Mouse (Mus musculus) hindbrain, embryonic 14.5 days (tissue): Measurements from ENCODE around the gene Ccdc189. TPM values are rescaled to one million over a fixed set of nuclear protein-coding genes. Genes with fewer than 3 reads are reported as not detected.

ENCODE experiments used
- ATAC-seq: fragments of 200-750 bp; cut with Nextera tagmentation; 2 replicates; pipeline ENCODE4 v1.8.0; 2017; ENCODE audit warnings: moderate number of reproducible peaks, mild to moderate bottlenecking, moderate TSS enrichment, moderate library complexity; ENCODE audit not compliant: low FRiP score
- DNase-seq: peaks from one replicate; pipeline ENCODE4 v3.0.0-alpha.2; 2015; ENCODE audit warnings: low spot score
- H3K27ac ChIP-seq: fragments of 300-500 bp; sonication (generic); 2 replicates; pipeline ENCODE4 v1.5.1; 2014; ENCODE audit warnings: mild to moderate bottlenecking, moderate library complexity
- H3K27me3 ChIP-seq: fragments of 300-500 bp; sonication (generic); 2 replicates; pipeline ENCODE4 v1.6.1; 2014; ENCODE audit warnings: mild to moderate bottlenecking, low read length, mixed read lengths; ENCODE audit not compliant: control insufficient read depth, insufficient read depth
- H3K36me3 ChIP-seq: fragments of 300-500 bp; sonication (generic); replicated peaks from 2 replicates; pipeline ENCODE4 v1.6.1; 2014; ENCODE audit not compliant: control insufficient read depth, insufficient read depth
- H3K4me1 ChIP-seq: fragments of 300-500 bp; sonication (generic); replicated peaks from 2 replicates; pipeline ENCODE4 v1.6.1; 2014; ENCODE audit warnings: antibody characterized with exemption, low read length, mixed read lengths; ENCODE audit not compliant: control insufficient read depth, insufficient read depth
- H3K4me2 ChIP-seq: fragments of 300-500 bp; sonication (generic); replicated peaks from 2 replicates; pipeline ENCODE4 v1.6.1; 2014; ENCODE audit warnings: mild to moderate bottlenecking, moderate library complexity
- H3K4me3 ChIP-seq: fragments of 300-500 bp; sonication (generic); replicated peaks from 2 replicates; pipeline ENCODE4 v1.5.1; 2014; ENCODE audit warnings: mild to moderate bottlenecking, low read length
- H3K9ac ChIP-seq: fragments of 300-500 bp; sonication (generic); 2 replicates; pipeline ENCODE4 v1.6.1; 2014
- H3K9me3 ChIP-seq: fragments of 300-500 bp; sonication (generic); 2 replicates; pipeline ENCODE4 v1.6.1; 2016; ENCODE audit warnings: low read length; ENCODE audit not compliant: control insufficient read depth
- WGBS: fragments of 180-500 bp; shearing (Covaris S2); extraction: QIAGEN DNeasy Blood & Tissue Kit; methylation state at CpG from one replicate; pipeline ENCODE4 v1.1.7; 2014; 5-methylcytosine and 5-hydroxymethylcytosine counted together
- polyA plus RNA-seq: library from polyadenylated mRNA; unstranded; fragments of >200 nt; fragmentation: Nextera tagmentation; extraction: Ambion mirVana; gene quantifications from 2 replicates; pipeline ENCODE4 v1.2.1, GENCODE M21; 2014

Gene Ccdc189
- polyA plus RNA-seq, 1 experiment from 2014 or later, result 9.8 TPM

DNA sequence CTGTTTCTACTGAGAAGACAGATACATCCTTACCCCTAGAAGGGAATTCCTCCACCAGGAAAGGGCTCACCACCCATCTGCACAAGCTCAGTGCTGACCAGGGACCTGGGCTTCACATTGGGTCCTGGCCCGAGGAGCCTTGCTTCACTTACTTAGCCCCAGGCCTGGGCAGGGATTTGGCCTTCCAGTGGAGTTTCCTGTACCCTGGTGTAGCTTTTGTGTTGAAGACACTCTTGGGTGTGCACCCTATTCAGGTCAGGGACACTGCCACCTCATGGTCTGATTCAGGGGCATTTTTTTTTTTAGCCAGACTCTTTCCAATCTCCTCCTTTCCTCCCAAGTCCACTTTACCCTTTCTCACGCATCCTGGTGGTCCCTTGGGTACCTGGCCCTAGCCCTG, 14.5 kb upstream of the Ccdc189 start:
- ATAC-seq (no peak), DNase-seq (no peak)
- H3K9ac ChIP-seq, result no peak overlapping the region
- H3K4me3 ChIP-seq, result no peak overlapping the region
- 89% methylated on average over 2 of the region's 2 CpGs for WGBS
- no peak overlapping the region for H3K27ac ChIP-seq
- H3K27me3 ChIP-seq, result no peaks in the 10 kb centered on the region
- no peak overlapping the region for H3K4me2 ChIP-seq
- H3K9me3 ChIP-seq, result no peaks in the 10 kb centered on the region
- H3K36me3 ChIP-seq, result peaks cover 98% of the 10 kb centered on the region
- no peaks in the 10 kb centered on the region for H3K4me1 ChIP-seq

DNA sequence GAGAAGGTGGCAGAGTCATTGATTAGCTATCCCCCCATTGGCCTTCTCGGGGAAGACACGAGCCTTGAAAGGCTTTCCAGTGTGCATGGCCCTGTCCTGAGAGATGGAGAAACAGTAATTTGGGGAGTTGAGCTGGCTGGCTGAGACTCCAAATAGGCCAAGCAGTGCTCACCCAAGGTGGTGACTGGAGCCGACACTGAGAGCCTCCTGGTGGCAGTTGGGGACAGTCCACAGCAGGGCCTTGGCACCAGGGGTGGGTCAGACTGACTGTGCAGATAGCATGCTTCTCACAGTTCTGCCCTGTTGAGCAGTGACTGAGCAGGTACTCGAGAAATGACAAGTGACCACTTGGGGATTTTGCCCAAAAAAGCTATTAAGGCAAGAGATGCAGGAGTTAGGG, 13.3 kb upstream of the Ccdc189 start:
- DNase-seq (no peak), ATAC-seq (no peak)
- H3K36me3 ChIP-seq, result peaks cover 98% of the 10 kb centered on the region
- no peaks in the 10 kb centered on the region for H3K4me1 ChIP-seq
- no peaks in the 10 kb centered on the region for H3K27me3 ChIP-seq
- H3K27ac ChIP-seq, result no peak overlapping the region
- H3K4me3 ChIP-seq, result no peak overlapping the region
- H3K9ac ChIP-seq, result no peak overlapping the region
- no peaks in the 10 kb centered on the region for H3K9me3 ChIP-seq
- 89% methylated on average over 4 of the region's 4 CpGs for WGBS
- no peak overlapping the region for H3K4me2 ChIP-seq

DNA sequence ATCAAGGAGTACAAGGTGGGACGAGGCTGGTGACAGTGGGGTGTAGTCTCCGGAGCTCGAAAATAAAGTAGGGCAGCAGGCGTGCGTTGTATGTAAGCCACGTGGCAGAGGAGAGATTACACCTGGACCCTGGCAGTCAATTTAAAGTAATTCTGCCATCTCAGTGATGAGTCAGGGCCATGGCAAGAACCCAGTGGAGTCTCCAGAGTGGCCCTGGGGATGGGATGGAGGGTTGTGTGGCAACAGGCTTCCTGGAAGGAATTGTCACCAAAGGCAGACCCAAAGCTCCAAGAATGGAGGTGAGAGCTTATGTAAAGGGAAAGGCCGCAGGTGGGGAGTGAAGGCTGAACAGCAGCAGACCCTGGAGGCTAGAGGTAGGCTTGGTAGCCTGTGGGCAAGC, 12.2 kb upstream of the Ccdc189 start:
- H3K9me3 ChIP-seq, result no peaks in the 10 kb centered on the region
- H3K4me3 ChIP-seq, result no peak overlapping the region
- no peak for DNase-seq
- WGBS, result 94% methylated on average over 7 of the region's 7 CpGs
- H3K27me3 ChIP-seq, result no peaks in the 10 kb centered on the region
- H3K27ac ChIP-seq, result no peak overlapping the region
- no peak overlapping the region for H3K4me2 ChIP-seq
- H3K36me3 ChIP-seq, result peaks cover 98% of the 10 kb centered on the region
- no peaks in the 10 kb centered on the region for H3K4me1 ChIP-seq
- no peak overlapping the region for H3K9ac ChIP-seq
- no peak for ATAC-seq

DNA sequence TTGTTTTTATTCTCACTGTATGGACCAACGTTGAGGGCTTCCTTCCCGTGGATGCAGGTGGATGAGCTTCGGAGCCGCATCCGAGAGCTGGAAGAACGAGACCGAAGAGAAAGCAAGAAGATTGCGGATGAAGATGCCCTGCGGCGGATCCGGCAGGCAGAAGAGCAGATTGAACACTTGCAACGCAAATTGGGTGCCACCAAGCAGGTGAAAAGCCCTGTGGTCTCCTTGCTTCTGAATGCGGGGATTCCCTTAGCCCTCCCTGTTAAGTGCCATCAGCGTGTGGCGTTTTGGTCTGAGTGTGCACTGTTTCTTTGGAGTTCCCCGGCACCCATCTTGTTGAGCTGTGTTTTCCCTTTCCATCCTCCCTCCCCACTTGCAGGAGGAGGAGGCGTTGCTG, 8.4 kb upstream of the Ccdc189 start:
- Histone ChIP-seq H3K9me3 (no peaks in the 10 kb centered on the region), H3K9ac (no peak overlapping the region), H3K4me1 (no peaks in the 10 kb centered on the region), H3K27ac (no peak overlapping the region), H3K36me3 (peaks cover 99% of the 10 kb centered on the region), H3K4me3 (no peak overlapping the region), H3K4me2 (no peak overlapping the region), H3K27me3 (no peaks in the 10 kb centered on the region)
- DNase-seq (no peak), ATAC-seq (no peak)
- 96% methylated on average over 17 of the region's 17 CpGs for WGBS

DNA sequence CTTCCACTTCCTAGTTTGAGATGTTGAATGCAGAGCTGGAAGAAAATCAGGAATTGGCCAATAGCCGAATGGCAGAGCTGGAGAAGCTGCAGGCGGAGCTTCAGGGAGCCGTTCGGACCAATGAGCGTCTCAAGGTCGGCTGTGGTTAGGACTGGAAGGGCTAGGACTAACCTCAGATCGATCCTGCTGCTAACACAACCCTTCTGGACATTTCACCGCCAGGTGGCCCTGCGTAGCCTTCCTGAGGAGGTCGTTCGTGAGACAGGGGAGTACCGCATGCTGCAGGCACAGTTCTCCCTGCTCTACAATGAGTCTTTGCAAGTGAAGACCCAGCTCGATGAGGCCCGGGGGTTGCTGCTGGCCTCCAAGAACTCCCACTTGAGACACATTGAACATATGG, 4.2 kb upstream of the Ccdc189 start:
- H3K4me1 ChIP-seq, result peaks cover 11% of the 10 kb centered on the region
- no peak overlapping the region for H3K4me3 ChIP-seq
- no peak for DNase-seq
- H3K4me2 ChIP-seq, result no peak overlapping the region
- H3K9me3 ChIP-seq, result no peaks in the 10 kb centered on the region
- WGBS, result 93% methylated on average over 14 of the region's 14 CpGs
- H3K27me3 ChIP-seq, result no peaks in the 10 kb centered on the region
- peaks cover 83% of the 10 kb centered on the region for H3K36me3 ChIP-seq
- no peak overlapping the region for H3K9ac ChIP-seq
- ATAC-seq, result no peak
- no peak overlapping the region for H3K27ac ChIP-seq

DNA sequence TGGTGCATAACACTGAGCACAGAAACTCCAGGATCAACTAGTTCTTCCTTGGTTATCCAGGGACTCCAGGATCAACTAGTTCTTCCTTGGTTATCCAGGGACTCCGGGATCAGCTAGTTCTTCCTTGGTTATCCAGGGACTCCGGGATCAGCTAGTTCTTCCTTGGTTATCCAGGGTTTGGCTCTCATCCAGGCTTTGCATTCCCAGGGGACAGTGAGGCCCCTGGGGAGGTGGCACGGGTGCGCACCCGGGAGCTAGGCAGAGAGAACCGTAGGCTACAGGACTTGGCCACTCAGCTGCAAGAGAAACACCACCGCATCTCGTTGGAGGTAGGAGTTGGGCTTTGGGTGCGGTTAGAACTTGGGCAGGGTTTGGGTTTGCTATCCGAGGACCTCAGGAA, 2.7 kb upstream of the Ccdc189 start:
- ATAC-seq (no peak), DNase-seq (no peak)
- Histone ChIP-seq H3K27ac (no peak overlapping the region), H3K4me1 (peaks cover 16% of the 10 kb centered on the region), H3K36me3 (peaks cover 68% of the 10 kb centered on the region), H3K27me3 (no peaks in the 10 kb centered on the region), H3K9ac (no peak overlapping the region), H3K4me3 (no peak overlapping the region), H3K4me2 (no peak overlapping the region), H3K9me3 (no peaks in the 10 kb centered on the region)
- 94% methylated on average over 10 of the region's 10 CpGs for WGBS

DNA sequence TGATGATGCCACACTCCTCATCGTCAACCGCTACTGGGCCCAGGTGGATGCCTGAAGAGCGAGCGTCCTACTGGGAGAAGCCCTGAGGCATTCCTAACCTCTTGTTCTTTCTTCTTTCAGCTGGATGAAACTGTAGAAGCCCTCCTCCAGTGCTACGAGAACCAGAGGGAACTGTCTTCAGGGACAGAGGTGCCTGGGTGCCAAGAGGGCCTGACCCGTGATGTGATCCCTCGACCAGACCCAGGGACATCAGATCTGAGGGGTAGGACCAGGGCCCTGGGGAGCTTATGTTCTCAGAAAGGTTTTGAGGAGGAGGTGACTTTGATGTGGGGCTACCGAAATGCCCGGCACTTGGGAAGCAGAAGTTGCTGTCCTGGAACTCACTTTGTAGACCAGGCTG, 1.2 kb upstream of the Ccdc189 start:
- no peak overlapping the region for H3K27ac ChIP-seq
- no peak for DNase-seq
- H3K9me3 ChIP-seq, result no peaks in the 10 kb centered on the region
- peaks cover 53% of the 10 kb centered on the region for H3K36me3 ChIP-seq
- no peak for ATAC-seq
- H3K4me1 ChIP-seq, result peaks cover 16% of the 10 kb centered on the region
- H3K4me3 ChIP-seq, result peak overlapping the region; percentile 93
- WGBS, result 93% methylated on average over 9 of the region's 9 CpGs
- no peaks in the 10 kb centered on the region for H3K27me3 ChIP-seq
- H3K9ac ChIP-seq, result no peak overlapping the region
- peak overlapping the region; percentile 69 for H3K4me2 ChIP-seq

DNA sequence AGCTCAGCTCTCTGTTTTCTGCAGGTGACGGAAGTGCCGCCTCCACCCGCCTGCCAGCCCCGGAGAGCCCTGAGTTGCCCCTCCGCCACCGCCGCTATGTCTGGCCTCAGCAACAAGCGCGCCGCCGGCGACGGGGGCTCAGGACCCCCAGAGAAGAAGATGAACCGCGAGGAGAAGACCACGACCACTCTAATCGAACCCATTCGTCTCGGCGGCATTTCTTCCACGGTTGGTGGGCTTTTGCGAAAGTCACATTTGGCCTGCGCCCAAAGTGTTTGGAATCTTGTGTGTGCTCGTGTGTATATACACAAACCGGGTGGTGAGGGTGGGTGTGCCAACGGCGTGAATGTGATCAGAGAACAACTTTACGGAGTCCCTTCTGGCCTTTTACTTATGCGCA, 506 bp upstream of the Ccdc189 start:
- ATAC-seq (no peak), DNase-seq (no peak)
- H3K4me2 ChIP-seq, result peak overlapping the region; percentile 69
- H3K9ac ChIP-seq, result peak overlapping the region; percentile 80
- peaks cover 16% of the 10 kb centered on the region for H3K4me1 ChIP-seq
- peaks cover 51% of the 10 kb centered on the region for H3K36me3 ChIP-seq
- H3K27ac ChIP-seq, result peak overlapping the region; percentile 80
- H3K9me3 ChIP-seq, result no peaks in the 10 kb centered on the region
- H3K4me3 ChIP-seq, result peak overlapping the region; percentile 93
- 6% methylated on average over 29 of the region's 29 CpGs for WGBS
- H3K27me3 ChIP-seq, result no peaks in the 10 kb centered on the region

DNA sequence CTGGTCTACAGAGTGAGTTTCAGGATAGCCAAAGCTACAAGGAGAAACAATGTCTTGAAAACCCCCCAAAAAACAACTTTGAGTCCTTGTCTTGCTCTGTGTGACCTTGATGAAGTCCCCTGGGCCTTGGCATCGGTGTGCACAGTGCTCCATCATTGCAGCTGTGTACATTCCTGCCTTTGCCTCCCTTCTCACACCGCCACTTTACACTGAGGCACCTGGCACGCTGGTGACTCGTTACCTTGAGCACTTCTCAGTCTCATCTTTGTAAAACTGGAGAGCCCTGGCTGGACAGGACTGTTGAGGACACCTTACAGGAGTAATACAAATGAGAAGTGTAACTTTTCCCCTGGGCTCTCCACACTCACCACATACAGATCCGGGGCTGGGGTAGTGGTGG, 1.2 kb downstream of the Ccdc189 start:
- Histone ChIP-seq H3K4me1 (peaks cover 16% of the 10 kb centered on the region), H3K4me3 (peak overlapping the region; percentile 93; the same call in 1 of the 2 replicates), H3K27ac (peak overlapping the region; percentile 80; the same call in 1 of the 2 replicates), H3K9ac (peak overlapping the region; percentile 41), H3K27me3 (no peaks in the 10 kb centered on the region), H3K36me3 (peaks cover 51% of the 10 kb centered on the region), H3K4me2 (peak overlapping the region; percentile 69), H3K9me3 (no peaks in the 10 kb centered on the region)
- no peak for ATAC-seq
- DNase-seq, result no peak
- 79% methylated on average over 5 of the region's 5 CpGs for WGBS

DNA sequence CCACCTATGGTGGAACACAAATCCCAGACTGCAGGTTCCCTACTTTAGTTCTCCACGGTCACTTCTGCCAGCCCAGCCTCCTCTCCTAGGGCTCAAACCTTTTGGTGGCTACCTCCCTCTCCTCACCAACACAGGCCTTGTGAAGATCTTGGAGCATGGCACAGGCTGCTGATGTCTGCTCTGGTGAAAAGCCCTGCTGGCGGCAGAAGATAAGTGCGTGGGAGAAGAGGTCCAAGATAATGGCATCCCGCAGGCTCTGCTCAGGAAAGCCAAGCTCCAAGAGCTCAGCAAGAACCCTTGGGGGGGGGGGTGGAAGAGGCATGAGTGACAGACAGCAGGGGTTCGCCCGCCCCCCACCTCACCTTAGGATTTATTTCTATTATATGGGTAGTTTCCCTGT, 2.2 kb downstream of the Ccdc189 start:
- no peak for ATAC-seq

More for the DNA sequence above, 2.2 kb downstream of the Ccdc189 start:
- DNase-seq, result no peak
- H3K27me3 ChIP-seq, result no peaks in the 10 kb centered on the region
- H3K9me3 ChIP-seq, result no peaks in the 10 kb centered on the region
- no peak overlapping the region for H3K4me2 ChIP-seq
- no peak overlapping the region for H3K4me3 ChIP-seq
- H3K4me1 ChIP-seq, result peaks cover 16% of the 10 kb centered on the region
- H3K9ac ChIP-seq, result no peak overlapping the region
- H3K36me3 ChIP-seq, result peaks cover 50% of the 10 kb centered on the region
- no peak overlapping the region for H3K27ac ChIP-seq
- 91% methylated on average over 6 of the region's 6 CpGs for WGBS
